Comparison of ENCODE assay signal across 21 mouse cellular contexts in genomic region chr1:96397982-96398381, GRCm38 (mm10).
DNase-seq lines count a peak whose midpoint lies in the region; ATAC-seq lines count a peak whose summit lies in the region.
"Had no signal": no experiment of that assay in that cellular context is flagged by ENCODE, and none has a peak within 500 bp of the region (broad histone marks: within the 10 kb centered on the region; RNA-seq: fewer than 3 reads in every experiment).

No protein-coding gene starts in this region.

- DNase-seq in hindbrain, embryonic 11.5 days (ENCODE audit: low spot score): no peak
- no peak for DNase-seq in urinary bladder, postnatal 25 days (ENCODE audit: low spot score)
- no peak for DNase-seq in right cerebral cortex, postnatal 14 days
- DNase-seq: adrenal gland, adult 2 months; adrenal gland, postnatal 14 days; cerebellum, adult 11 months; cerebellum, adult 2 months; cerebellum, adult 9-11 months; cerebellum, postnatal 25 days; forebrain, postnatal 0 days; gastrocnemius, adult 2 months; gastrocnemius, postnatal 14 days; heart, adult 11 months had no signal

- no peak overlapping the region for H3K27ac ChIP-seq in hindbrain, embryonic 16.5 days (ENCODE audit: low read depth, low read length)
- H3K27ac ChIP-seq in hindbrain, embryonic 11.5 days (ENCODE audit: low read depth, low read length): no peak overlapping the region
- no peak overlapping the region for H3K27ac ChIP-seq in neural tube, embryonic 12.5 days
- H3K27ac ChIP-seq in neural tube, embryonic 14.5 days (ENCODE audit: low read depth, low read length): no peak overlapping the region
- H3K27ac ChIP-seq: embryonic facial prominence, embryonic 12.5 days; embryonic facial prominence, embryonic 15.5 days; gastrocnemius, adult 2 months had no signal

- H3K27me3 ChIP-seq in hindbrain, embryonic 16.5 days (replicated peaks; ENCODE audit: control insufficient read depth, insufficient read depth, low read length): no peaks in the 10 kb centered on the region
- H3K27me3 ChIP-seq in hindbrain, embryonic 11.5 days (ENCODE audit: control insufficient read depth, insufficient read depth, low read length): no peaks in the 10 kb centered on the region
- no peaks in the 10 kb centered on the region for H3K27me3 ChIP-seq in neural tube, embryonic 12.5 days (replicated peaks)
- no peaks in the 10 kb centered on the region for H3K27me3 ChIP-seq in neural tube, embryonic 14.5 days (ENCODE audit: control insufficient read depth, insufficient read depth, low read length)
- H3K27me3 ChIP-seq: embryonic facial prominence, embryonic 12.5 days; embryonic facial prominence, embryonic 15.5 days had no signal

- H3K4me3 ChIP-seq in hindbrain, embryonic 16.5 days (ENCODE audit: low read length): no peak overlapping the region
- H3K4me3 ChIP-seq in hindbrain, embryonic 11.5 days (ENCODE audit: low read depth, low read length): no peak overlapping the region
- no peak overlapping the region for H3K4me3 ChIP-seq in neural tube, embryonic 12.5 days
- H3K4me3 ChIP-seq in neural tube, embryonic 14.5 days (ENCODE audit: low read depth, low read length): no peak overlapping the region
- H3K4me3 ChIP-seq: embryonic facial prominence, embryonic 12.5 days; embryonic facial prominence, embryonic 15.5 days; gastrocnemius, adult 2 months had no signal

- ATAC-seq in hindbrain, embryonic 16.5 days: peak; percentile 34; the same call in 1 of the 2 replicates
- ATAC-seq in hindbrain, embryonic 11.5 days (ENCODE audit: low FRiP score): no peak
- 0 out of 2 replicates have a peak, but pooled peaks have one; percentile 61 for ATAC-seq in neural tube, embryonic 12.5 days (ENCODE audit: low FRiP score, low read depth)
- ATAC-seq in neural tube, embryonic 14.5 days (ENCODE audit: low read depth): peak; percentile 54; the same call in 1 of the 2 replicates
- ATAC-seq: CD4-positive, CD25-positive, alpha-beta regulatory T cell, adult 4 months; forebrain, embryonic 14.5 days; forebrain, postnatal 0 days had no signal

- H3K9me3 ChIP-seq in hindbrain, embryonic 16.5 days (ENCODE audit: control insufficient read depth, low read length): no peaks in the 10 kb centered on the region
- no peaks in the 10 kb centered on the region for H3K9me3 ChIP-seq in hindbrain, embryonic 11.5 days (ENCODE audit: control insufficient read depth, low read length)
- H3K9me3 ChIP-seq in neural tube, embryonic 12.5 days: no peaks in the 10 kb centered on the region
- no peaks in the 10 kb centered on the region for H3K9me3 ChIP-seq in neural tube, embryonic 14.5 days (ENCODE audit: control insufficient read depth, low read length)
- H3K9me3 ChIP-seq: embryonic facial prominence, embryonic 12.5 days; embryonic facial prominence, embryonic 15.5 days had no signal

- no peak overlapping the region for H3K4me2 ChIP-seq in hindbrain, embryonic 16.5 days (ENCODE audit: low read length)
- H3K4me2 ChIP-seq in hindbrain, embryonic 11.5 days (replicated peaks; ENCODE audit: low read depth, low read length): no peak overlapping the region
- H3K4me2 ChIP-seq in neural tube, embryonic 12.5 days (replicated peaks): no peak overlapping the region
- no peak overlapping the region for H3K4me2 ChIP-seq in neural tube, embryonic 14.5 days (ENCODE audit: low read depth, low read length)
- H3K4me2 ChIP-seq: embryonic facial prominence, embryonic 12.5 days; embryonic facial prominence, embryonic 15.5 days; heart, embryonic 11.5 days had no signal

- WGBS in hindbrain, embryonic 16.5 days: 67% methylated on average over 4 of the region's 4 CpGs
- WGBS in hindbrain, embryonic 11.5 days: 69% methylated on average over 4 of the region's 4 CpGs
- WGBS in neural tube, embryonic 12.5 days: 35% methylated on average over 4 of the region's 4 CpGs
- WGBS in neural tube, embryonic 14.5 days: 25% methylated on average over 4 of the region's 4 CpGs

- no peak overlapping the region for H3K9ac ChIP-seq in hindbrain, embryonic 16.5 days (ENCODE audit: low read depth, low read length)
- H3K9ac ChIP-seq in hindbrain, embryonic 11.5 days (ENCODE audit: low read depth, low read length): no peak overlapping the region
- H3K9ac ChIP-seq in neural tube, embryonic 12.5 days: no peak overlapping the region
- H3K9ac ChIP-seq in neural tube, embryonic 14.5 days (replicated peaks; ENCODE audit: low read depth, low read length): no peak overlapping the region
- H3K9ac ChIP-seq: embryonic facial prominence, embryonic 12.5 days; embryonic facial prominence, embryonic 15.5 days; forebrain, postnatal 0 days had no signal

- no peaks in the 10 kb centered on the region for H3K36me3 ChIP-seq in hindbrain, embryonic 16.5 days (ENCODE audit: control insufficient read depth, insufficient read depth, low read length)
- no peaks in the 10 kb centered on the region for H3K36me3 ChIP-seq in hindbrain, embryonic 11.5 days (ENCODE audit: control insufficient read depth, insufficient read depth, low read length)
- H3K36me3 ChIP-seq in neural tube, embryonic 12.5 days: no peaks in the 10 kb centered on the region
- no peaks in the 10 kb centered on the region for H3K36me3 ChIP-seq in neural tube, embryonic 14.5 days (ENCODE audit: control insufficient read depth, insufficient read depth, low read length)
- H3K36me3 ChIP-seq: embryonic facial prominence, embryonic 12.5 days; embryonic facial prominence, embryonic 15.5 days had no signal

- H3K4me1 ChIP-seq in hindbrain, embryonic 16.5 days (ENCODE audit: control insufficient read depth, insufficient read depth, low read depth, low read length): no peaks in the 10 kb centered on the region
- H3K4me1 ChIP-seq in hindbrain, embryonic 11.5 days (replicated peaks; ENCODE audit: control insufficient read depth, insufficient read depth, low read length): no peaks in the 10 kb centered on the region
- no peaks in the 10 kb centered on the region for H3K4me1 ChIP-seq in neural tube, embryonic 12.5 days
- no peaks in the 10 kb centered on the region for H3K4me1 ChIP-seq in neural tube, embryonic 14.5 days (ENCODE audit: control insufficient read depth, insufficient read depth, low read length)
- H3K4me1 ChIP-seq: embryonic facial prominence, embryonic 12.5 days; embryonic facial prominence, embryonic 15.5 days had no signal
